Mouse (Mus musculus): ENCODE measurements around the gene Ephb2. TPM values are rescaled to one million over a fixed set of nuclear protein-coding genes. Genes with fewer than 3 reads are reported as not detected.
A peak's percentile ranks its signal among the peaks of the same experiment; 100 is the strongest.

Gene Ephb2
- polyA plus RNA-seq, 1 experiment from 2014 or later = 4.6 TPM

DNA sequence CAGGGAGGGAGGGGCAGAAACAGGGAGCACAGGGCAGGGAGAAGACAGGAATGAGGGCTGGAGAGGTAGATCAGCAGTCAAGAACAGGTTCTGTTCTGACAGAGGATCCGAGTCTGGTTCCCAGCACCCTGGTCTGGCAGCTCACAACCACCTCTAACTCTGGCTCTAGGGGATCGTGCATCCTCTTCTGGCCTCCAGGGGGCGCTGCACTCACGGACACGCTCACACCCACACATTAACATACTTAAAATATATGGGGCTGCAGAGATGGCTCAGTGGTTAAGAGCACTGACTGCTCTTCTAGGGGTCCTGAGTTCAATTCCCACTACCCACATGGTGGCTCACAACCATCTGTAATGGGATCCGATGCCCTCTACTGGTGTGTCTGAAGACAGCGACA lies 24.2 kb upstream of the Ephb2 start:
- no peaks in the 10 kb centered on the region for H3K36me3 ChIP-seq (ENCODE audit: insufficient read depth, low read length)
- no peak overlapping the region for H3K27ac ChIP-seq
- no peak overlapping the region for H3K4me2 ChIP-seq (ENCODE audit: low read length)
- no peaks in the 10 kb centered on the region for H3K9me3 ChIP-seq (replicated peaks; ENCODE audit: low read length)
- 0 out of 2 replicates have a peak, but pooled peaks cover 4% of the 10 kb centered on the region for H3K27me3 ChIP-seq (ENCODE audit: insufficient read depth, low read length)
- no peak overlapping the region for H3K4me3 ChIP-seq (replicated peaks; ENCODE audit: low read depth, low read length)
- H3K4me1 ChIP-seq (replicated peaks; ENCODE audit: insufficient read depth, low read length) = 0 out of 2 replicates have a peak, but pooled peaks cover 4% of the 10 kb centered on the region
- no peak for DNase-seq (ENCODE audit: low spot score)
- WGBS = 88% methylated on average over 7 of the region's 7 CpGs
- no peak for ATAC-seq (replicated peaks; ENCODE audit: low FRiP score, low read depth)
- H3K9ac ChIP-seq (ENCODE audit: low read depth, low read length) = no peak overlapping the region
- TF ChIP-seq CTCF (IDR thresholded peaks at IDR 0.05; ENCODE audit: low read depth) = peak; percentile 34; the same call in 1 of the 2 replicates

DNA sequence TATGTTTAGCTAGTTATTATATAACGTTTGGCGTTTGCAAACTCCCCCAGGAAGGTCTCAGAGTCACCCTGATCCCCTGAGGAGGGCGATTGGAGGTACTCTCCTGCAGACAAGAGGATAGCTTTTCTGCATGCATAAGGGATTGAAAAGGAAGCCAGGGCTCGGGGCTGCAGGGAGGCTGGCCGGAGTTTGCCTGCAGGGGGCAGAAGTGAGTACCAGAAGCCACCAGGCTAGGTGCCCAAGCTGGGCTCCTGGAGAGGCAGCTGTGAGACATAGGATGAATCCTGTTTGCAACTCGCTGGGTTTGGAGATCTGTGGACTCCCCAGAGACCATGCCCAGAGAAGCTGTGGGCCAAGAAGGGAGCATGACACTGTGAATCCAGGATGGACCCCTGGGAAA lies 19.3 kb upstream of the Ephb2 start:
- DNase-seq (ENCODE audit: low spot score) (no peak), ATAC-seq (replicated peaks; ENCODE audit: low FRiP score, low read depth) (no peak)
- H3K27ac ChIP-seq = no peak overlapping the region
- no peak overlapping the region for H3K4me3 ChIP-seq (replicated peaks; ENCODE audit: low read depth, low read length)
- no peak overlapping the region for H3K4me2 ChIP-seq (ENCODE audit: low read length)
- peak; percentile 45 for TF ChIP-seq CTCF (IDR thresholded peaks at IDR 0.05; ENCODE audit: low read depth)
- no peaks in the 10 kb centered on the region for H3K4me1 ChIP-seq (replicated peaks; ENCODE audit: insufficient read depth, low read length)
- no peaks in the 10 kb centered on the region for H3K9me3 ChIP-seq (replicated peaks; ENCODE audit: low read length)
- H3K36me3 ChIP-seq (ENCODE audit: insufficient read depth, low read length) = no peaks in the 10 kb centered on the region
- WGBS = 40% methylated on average over 6 of the region's 6 CpGs
- no peak overlapping the region for H3K9ac ChIP-seq (ENCODE audit: low read depth, low read length)
- H3K27me3 ChIP-seq (ENCODE audit: insufficient read depth, low read length) = no peaks in the 10 kb centered on the region

DNA sequence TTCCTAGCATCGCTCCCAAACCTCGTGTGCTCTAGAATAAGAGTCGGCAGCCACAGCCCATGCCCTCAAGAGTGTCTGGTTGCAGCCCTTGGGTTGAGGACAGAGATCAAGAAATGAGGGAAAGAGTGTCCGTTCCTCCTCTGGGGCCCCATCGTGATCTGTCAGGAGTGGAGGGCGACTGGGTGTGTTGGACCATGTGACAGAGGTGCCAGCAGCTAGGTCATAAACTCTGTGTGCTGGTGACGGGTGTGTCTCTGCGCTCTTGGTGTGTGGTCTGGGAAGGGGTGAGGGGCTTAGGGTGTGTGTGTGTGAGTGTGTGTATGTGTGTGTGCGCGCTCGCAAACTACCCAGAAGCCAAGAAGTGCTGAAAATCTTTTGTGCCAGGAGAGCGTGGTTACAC lies 17.2 kb upstream of the Ephb2 start:
- no peak overlapping the region for H3K9ac ChIP-seq (ENCODE audit: low read depth, low read length)
- no peak for DNase-seq (ENCODE audit: low spot score)

DNA sequence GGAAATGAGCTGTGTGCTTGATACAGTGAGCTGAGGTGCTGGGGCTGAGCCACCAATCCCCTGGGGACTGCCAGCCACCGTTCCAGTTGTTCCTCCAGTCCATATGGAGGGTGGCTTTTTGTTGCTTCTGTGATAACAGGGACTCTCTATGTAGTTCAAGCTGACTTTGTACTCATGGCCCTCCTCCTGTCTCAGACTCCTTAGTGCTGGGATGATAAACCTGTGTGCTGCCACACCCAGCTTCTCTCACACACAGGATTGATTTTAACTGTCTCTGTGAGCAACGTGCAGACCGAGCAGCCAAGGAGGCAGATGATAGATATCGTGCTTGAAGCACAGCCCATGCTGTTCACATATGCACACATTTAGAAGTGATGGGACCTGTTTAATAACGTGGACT lies 16.3 kb upstream of the Ephb2 start:
- H3K4me2 ChIP-seq (ENCODE audit: low read length) = no peak overlapping the region
- H3K27me3 ChIP-seq (ENCODE audit: insufficient read depth, low read length) = no peaks in the 10 kb centered on the region
- no peaks in the 10 kb centered on the region for H3K4me1 ChIP-seq (replicated peaks; ENCODE audit: insufficient read depth, low read length)
- H3K9me3 ChIP-seq (replicated peaks; ENCODE audit: low read length) = no peaks in the 10 kb centered on the region
- DNase-seq (ENCODE audit: low spot score) (no peak), ATAC-seq (replicated peaks; ENCODE audit: low FRiP score, low read depth) (no peak)
- 53% methylated on average over 5 of the region's 5 CpGs for WGBS
- H3K9ac ChIP-seq (ENCODE audit: low read depth, low read length) = no peak overlapping the region
- no peak for TF ChIP-seq CTCF (IDR thresholded peaks at IDR 0.05; ENCODE audit: low read depth)
- no peaks in the 10 kb centered on the region for H3K36me3 ChIP-seq (ENCODE audit: insufficient read depth, low read length)
- no peak overlapping the region for H3K4me3 ChIP-seq (replicated peaks; ENCODE audit: low read depth, low read length)
- H3K27ac ChIP-seq = no peak overlapping the region

More for the DNA sequence above, 17.2 kb upstream of the Ephb2 start:
- no peak for TF ChIP-seq CTCF (IDR thresholded peaks at IDR 0.05; ENCODE audit: low read depth)
- WGBS = 52% methylated on average over 12 of the region's 12 CpGs
- Histone ChIP-seq H3K4me2 (ENCODE audit: low read length) (no peak overlapping the region), H3K27ac (no peak overlapping the region), H3K4me1 (replicated peaks; ENCODE audit: insufficient read depth, low read length) (no peaks in the 10 kb centered on the region), H3K36me3 (ENCODE audit: insufficient read depth, low read length) (no peaks in the 10 kb centered on the region), H3K9me3 (replicated peaks; ENCODE audit: low read length) (no peaks in the 10 kb centered on the region), H3K27me3 (ENCODE audit: insufficient read depth, low read length) (no peaks in the 10 kb centered on the region), H3K4me3 (replicated peaks; ENCODE audit: low read depth, low read length) (no peak overlapping the region)
- ATAC-seq (replicated peaks; ENCODE audit: low FRiP score, low read depth) = no peak

DNA sequence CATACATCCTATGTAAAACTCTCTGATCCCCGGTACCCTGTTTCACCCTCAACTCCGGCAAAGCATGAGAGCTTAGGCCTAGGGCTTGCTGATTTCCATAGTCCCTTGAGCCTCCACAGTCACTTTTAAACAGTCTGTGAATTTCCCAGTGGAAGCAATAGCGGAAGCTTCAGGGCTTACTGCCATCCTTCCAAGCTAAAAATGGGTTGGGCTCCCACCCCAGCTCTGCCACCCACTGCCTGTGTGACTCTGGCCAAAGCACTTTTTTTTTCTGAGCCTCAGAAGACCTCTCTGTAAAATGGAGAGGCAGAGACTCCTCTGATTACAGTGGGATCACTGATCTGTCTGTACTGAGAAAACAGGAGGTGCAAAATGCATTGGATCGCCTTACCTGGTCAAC lies 12.8 kb upstream of the Ephb2 start:
- H3K27me3 ChIP-seq (ENCODE audit: insufficient read depth, low read length) = no peaks in the 10 kb centered on the region
- no peak overlapping the region for H3K9ac ChIP-seq (ENCODE audit: low read depth, low read length)
- no peaks in the 10 kb centered on the region for H3K4me1 ChIP-seq (replicated peaks; ENCODE audit: insufficient read depth, low read length)
- ATAC-seq (replicated peaks; ENCODE audit: low FRiP score, low read depth) = no peak
- no peak for TF ChIP-seq CTCF (IDR thresholded peaks at IDR 0.05; ENCODE audit: low read depth)
- H3K9me3 ChIP-seq (replicated peaks; ENCODE audit: low read length) = no peaks in the 10 kb centered on the region
- no peak overlapping the region for H3K4me3 ChIP-seq (replicated peaks; ENCODE audit: low read depth, low read length)
- no peak overlapping the region for H3K4me2 ChIP-seq (ENCODE audit: low read length)
- DNase-seq (ENCODE audit: low spot score) = no peak
- WGBS = 54% methylated on average over 4 of the region's 4 CpGs
- H3K27ac ChIP-seq = no peak overlapping the region
- no peaks in the 10 kb centered on the region for H3K36me3 ChIP-seq (ENCODE audit: insufficient read depth, low read length)

DNA sequence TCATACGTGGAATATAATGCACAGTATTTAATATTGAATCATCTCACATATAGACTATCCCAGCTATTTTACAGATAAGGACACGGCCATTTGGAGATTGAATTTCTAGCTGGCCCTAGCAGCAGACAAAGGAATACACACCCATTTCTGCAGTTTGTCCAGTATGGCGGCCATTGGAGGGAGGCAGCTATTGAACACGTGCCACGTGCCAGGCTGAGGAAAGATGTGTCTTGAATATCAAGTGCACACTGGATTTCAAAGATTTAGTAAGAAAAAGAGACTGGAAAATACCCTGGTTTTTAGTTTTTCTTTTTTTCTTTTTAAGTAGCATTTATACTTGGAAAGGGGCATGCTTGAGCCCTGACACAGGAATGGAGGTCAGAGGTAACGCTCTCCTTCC lies 11.4 kb upstream of the Ephb2 start:
- WGBS = 77% methylated on average over 6 of the region's 6 CpGs
- Histone ChIP-seq H3K27ac (no peak overlapping the region), H3K4me1 (replicated peaks; ENCODE audit: insufficient read depth, low read length) (no peaks in the 10 kb centered on the region), H3K4me2 (ENCODE audit: low read length) (no peak overlapping the region), H3K9me3 (replicated peaks; ENCODE audit: low read length) (no peaks in the 10 kb centered on the region), H3K9ac (ENCODE audit: low read depth, low read length) (no peak overlapping the region), H3K27me3 (ENCODE audit: insufficient read depth, low read length) (no peaks in the 10 kb centered on the region), H3K4me3 (replicated peaks; ENCODE audit: low read depth, low read length) (no peak overlapping the region), H3K36me3 (ENCODE audit: insufficient read depth, low read length) (no peaks in the 10 kb centered on the region)
- DNase-seq (ENCODE audit: low spot score) (no peak), ATAC-seq (replicated peaks; ENCODE audit: low FRiP score, low read depth) (no peak)
- no peak for TF ChIP-seq CTCF (IDR thresholded peaks at IDR 0.05; ENCODE audit: low read depth)

DNA sequence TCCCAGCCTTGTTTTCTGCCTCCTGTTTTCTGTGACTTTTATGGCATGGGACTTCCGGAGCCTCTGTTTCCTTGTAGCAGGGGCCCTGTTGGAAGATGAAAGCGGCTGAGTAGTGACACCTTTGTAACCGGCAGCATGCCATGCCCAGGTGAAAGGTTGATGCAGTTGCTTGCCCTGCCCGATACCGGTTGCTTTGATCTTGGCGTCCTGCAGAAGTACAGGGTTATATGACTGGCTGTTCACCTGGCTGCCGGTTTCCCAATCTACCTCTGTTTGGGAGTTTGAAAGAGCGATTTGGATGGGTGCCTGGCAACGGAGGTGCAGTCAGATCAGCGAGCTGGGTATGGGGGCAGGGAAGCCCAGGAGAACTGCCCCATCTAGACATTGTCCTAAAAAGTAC lies 7.0 kb upstream of the Ephb2 start:
- 59% methylated on average over 10 of the region's 10 CpGs for WGBS
- Histone ChIP-seq H3K4me2 (ENCODE audit: low read length) (no peak overlapping the region), H3K4me3 (replicated peaks; ENCODE audit: low read depth, low read length) (no peak overlapping the region), H3K4me1 (replicated peaks; ENCODE audit: insufficient read depth, low read length) (no peaks in the 10 kb centered on the region), H3K27me3 (ENCODE audit: insufficient read depth, low read length) (0 out of 2 replicates have a peak, but pooled peaks cover 5% of the 10 kb centered on the region), H3K36me3 (ENCODE audit: insufficient read depth, low read length) (no peaks in the 10 kb centered on the region), H3K9me3 (replicated peaks; ENCODE audit: low read length) (no peaks in the 10 kb centered on the region), H3K9ac (ENCODE audit: low read depth, low read length) (no peak overlapping the region), H3K27ac (no peak overlapping the region)
- ATAC-seq (replicated peaks; ENCODE audit: low FRiP score, low read depth) = no peak
- no peak for DNase-seq (ENCODE audit: low spot score)
- no peak for TF ChIP-seq CTCF (IDR thresholded peaks at IDR 0.05; ENCODE audit: low read depth)

All from kidney, postnatal 0 days (tissue).